Comparison of ENCODE assay signal across 11 mouse cellular contexts in genomic region chr3:51702701-51703286, GRCm38 (mm10). TPM values are rescaled to one million over a fixed set of nuclear protein-coding genes. Genes with fewer than 3 reads are reported as not detected.
DNase-seq lines count a peak whose midpoint lies in the region; ATAC-seq and TF ChIP-seq lines count a peak whose summit lies in the region.
"Had no signal": no experiment of that assay in that cellular context is flagged by ENCODE, and none has a peak within 500 bp of the region (broad histone marks: within the 10 kb centered on the region; RNA-seq: fewer than 3 reads in every experiment).

No protein-coding gene starts in this region.

- H3K27ac ChIP-seq in cerebellum, adult 2 months (ENCODE audit: insufficient read depth, low read length): no peak overlapping the region
- H3K27ac ChIP-seq in embryonic facial prominence, embryonic 13.5 days: peak overlapping the region; percentile 87
- H3K27ac ChIP-seq in hindbrain, embryonic 14.5 days: peak overlapping the region; percentile 96
- H3K27ac ChIP-seq in neural tube, embryonic 11.5 days (ENCODE audit: low read depth, low read length): peak overlapping the region; percentile 95
- H3K27ac ChIP-seq: liver, embryonic 12.5 days had no signal

- no peak for ATAC-seq in embryonic facial prominence, embryonic 13.5 days (ENCODE audit: insufficient number of reproducible peaks, insufficient read depth, low FRiP score, low TSS enrichment, low read depth)
- ATAC-seq in hindbrain, embryonic 14.5 days (ENCODE audit: low FRiP score): no peak
- no peak for ATAC-seq in neural tube, embryonic 11.5 days (ENCODE audit: insufficient read depth, low FRiP score, low TSS enrichment)
- no peak for ATAC-seq in erythroblast, adult 5-6 weeks (replicated peaks; ENCODE audit: low FRiP score, poor library complexity, severe bottlenecking)

- H3K9ac ChIP-seq in embryonic facial prominence, embryonic 13.5 days: no peak overlapping the region
- 0 out of 2 replicates have a peak overlapping the region, but pooled peaks have one; percentile 51 for H3K9ac ChIP-seq in hindbrain, embryonic 14.5 days
- H3K9ac ChIP-seq in neural tube, embryonic 11.5 days (ENCODE audit: low read length): no peak overlapping the region

- intact Hi-C loops in left cerebral cortex, postnatal 10 days (cut with DNase I): loop anchor here (5.0 kb wide), 2 partner anchors 305 to 540 kb away; no protein-coding TSS in a partner anchor

- TF ChIP-seq POLR2A in cerebellum, adult 2 months (IDR thresholded peaks at IDR 0.05; ENCODE audit: borderline replicate concordance, insufficient read depth, low read length): no peak

- DNase-seq in cerebellum, adult 2 months: peak; percentile 44 to 70
- DNase-seq in cerebellum, postnatal 4 days (ENCODE audit: low spot score in 2 of 2): no peak
- no peak for DNase-seq in hindbrain, embryonic 14.5 days (ENCODE audit: low spot score)
- no peak for DNase-seq in neural tube, embryonic 11.5 days (ENCODE audit: low spot score)
- DNase-seq in left cerebral cortex, postnatal 10 days (ENCODE audit: extremely low spot score in 1 of 2, low spot score in 2 of 2): no peak
- DNase-seq in testis, postnatal 14 days (ENCODE audit: low spot score): no peak
- DNase-seq: adrenal gland, postnatal 10 days had no signal

- peaks cover 21% of the 10 kb centered on the region for H3K4me1 ChIP-seq in cerebellum, adult 2 months (ENCODE audit: control insufficient read depth, insufficient read depth, low read length)
- H3K4me1 ChIP-seq in embryonic facial prominence, embryonic 13.5 days: peaks cover 41% of the 10 kb centered on the region
- H3K4me1 ChIP-seq in hindbrain, embryonic 14.5 days (replicated peaks; ENCODE audit: control insufficient read depth, insufficient read depth, low read length): peaks cover 36% of the 10 kb centered on the region
- peaks cover 14% of the 10 kb centered on the region; the same call in 1 of the 2 replicates for H3K4me1 ChIP-seq in neural tube, embryonic 11.5 days (ENCODE audit: control insufficient read depth, insufficient read depth, low read length)

- H3K36me3 ChIP-seq in embryonic facial prominence, embryonic 13.5 days: no peaks in the 10 kb centered on the region
- no peaks in the 10 kb centered on the region for H3K36me3 ChIP-seq in hindbrain, embryonic 14.5 days (replicated peaks; ENCODE audit: control insufficient read depth, insufficient read depth)
- no peaks in the 10 kb centered on the region for H3K36me3 ChIP-seq in neural tube, embryonic 11.5 days (ENCODE audit: control insufficient read depth, insufficient read depth, low read length)
- H3K36me3 ChIP-seq: liver, embryonic 12.5 days had no signal

- no peaks in the 10 kb centered on the region for H3K9me3 ChIP-seq in embryonic facial prominence, embryonic 13.5 days
- no peaks in the 10 kb centered on the region for H3K9me3 ChIP-seq in hindbrain, embryonic 14.5 days (ENCODE audit: control insufficient read depth, low read length)
- H3K9me3 ChIP-seq in neural tube, embryonic 11.5 days (ENCODE audit: control insufficient read depth, low read length): no peaks in the 10 kb centered on the region
- H3K9me3 ChIP-seq: liver, embryonic 12.5 days had no signal

- TF ChIP-seq CTCF in cerebellum, adult 2 months (IDR thresholded peaks at IDR 0.05; ENCODE audit: borderline replicate concordance, insufficient read depth, low read depth, low read length): no peak

- H3K4me3 ChIP-seq in cerebellum, adult 2 months (replicated peaks; ENCODE audit: insufficient read depth, low read depth, low read length): no peak overlapping the region
- no peak overlapping the region for H3K4me3 ChIP-seq in embryonic facial prominence, embryonic 13.5 days
- no peak overlapping the region for H3K4me3 ChIP-seq in hindbrain, embryonic 14.5 days (replicated peaks; ENCODE audit: low read length)
- H3K4me3 ChIP-seq in neural tube, embryonic 11.5 days (ENCODE audit: low read depth, low read length): no peak overlapping the region

- 0 out of 2 replicates have a peak overlapping the region, but pooled peaks have one; percentile 74 for H3K4me2 ChIP-seq in embryonic facial prominence, embryonic 13.5 days
- no peak overlapping the region for H3K4me2 ChIP-seq in hindbrain, embryonic 14.5 days (replicated peaks)
- H3K4me2 ChIP-seq in neural tube, embryonic 11.5 days (ENCODE audit: low read depth): no peak overlapping the region

- H3K27me3 ChIP-seq in cerebellum, adult 2 months (ENCODE audit: control insufficient read depth, insufficient read depth, low read length): no peaks in the 10 kb centered on the region
- H3K27me3 ChIP-seq in embryonic facial prominence, embryonic 13.5 days: no peaks in the 10 kb centered on the region
- H3K27me3 ChIP-seq in hindbrain, embryonic 14.5 days (ENCODE audit: control insufficient read depth, insufficient read depth, low read length): no peaks in the 10 kb centered on the region
- H3K27me3 ChIP-seq in neural tube, embryonic 11.5 days (ENCODE audit: control insufficient read depth, insufficient read depth, low read length): no peaks in the 10 kb centered on the region

- WGBS in cerebellum, adult 2 months: 46% methylated on average over 8 of the region's 8 CpGs
- WGBS in embryonic facial prominence, embryonic 13.5 days: 45% methylated on average over 8 of the region's 8 CpGs
- WGBS in hindbrain, embryonic 14.5 days: 54% methylated on average over 8 of the region's 8 CpGs
- WGBS in neural tube, embryonic 11.5 days: 70% methylated on average over 8 of the region's 8 CpGs

RNA-seq across cellular contexts. Expression of gene Mgst2, which starts 42.6 kb away (rescaled TPM):
- 0.17 and 0.34 TPM in 2 replicates for polyA plus RNA-seq in cerebellum, adult 2 months (2012; rRNA removed)
- 1.3 and 2.1 TPM in 2 replicates for polyA plus RNA-seq in embryonic facial prominence, embryonic 13.5 days (2015; fragmentation: Nextera tagmentation; extraction: Ambion mirVana)
- 0.52 and 0.82 TPM in 2 replicates for polyA plus RNA-seq in hindbrain, embryonic 14.5 days (2014; fragmentation: Nextera tagmentation; extraction: Ambion mirVana)
- polyA plus RNA-seq in neural tube, embryonic 11.5 days (2014; fragmentation: Nextera tagmentation; extraction: Ambion mirVana): 0.58 and 1.9 TPM in 2 replicates
- total RNA-seq in erythroblast, adult 5-6 weeks (2015; ENCODE audit: low replicate concordance): 52.9 and 77.0 TPM in 2 replicates
- total RNA-seq in erythroblast, adult 5-6 weeks (2017; ENCODE audit: low replicate concordance): 10.2 and 19.8 TPM in 2 replicates
- total RNA-seq in left cerebral cortex, postnatal 10 days (2021): under 1 TPM; 0.67 to 0.81 TPM
- total RNA-seq: layer of hippocampus, postnatal 25 days had no signal

Comparison
In these comparisons a context has a peak if more than half of its experiments do, and no peak if none do; other contexts are left out.
1. DNase-seq: peak in cerebellum, adult 2 months (2 of 2); none in cerebellum, postnatal 4 days (0 of 2), hindbrain, embryonic 14.5 days (single experiment), neural tube, embryonic 11.5 days (single experiment), left cerebral cortex, postnatal 10 days (0 of 2) and testis, postnatal 14 days (single experiment).